Mouse (Mus musculus) stomach, postnatal 0 days (tissue): ENCODE data around the gene Lmx1a. TPM values are rescaled to one million over a fixed set of nuclear protein-coding genes. Genes with fewer than 3 reads are reported as not detected.

Source experiments
- ATAC-seq: fragments of 200-750 bp; cut with Nextera tagmentation; 2 replicates; pipeline ENCODE4 v1.8.0; 2017; ENCODE audit not compliant: low FRiP score, low TSS enrichment
- DNase-seq: peaks from one replicate; pipeline ENCODE4 v3.0.0-alpha.2; 2016; ENCODE audit warnings: low spot score
- H3K27ac ChIP-seq: fragments of 300-500 bp; sonication (generic); replicated peaks from 2 replicates; pipeline ENCODE4 v1.5.1; 2014; ENCODE audit warnings: mild to moderate bottlenecking, control low read depth
- H3K27me3 ChIP-seq: fragments of 300-500 bp; sonication (generic); 2 replicates; pipeline ENCODE4 v1.6.1; 2014; ENCODE audit warnings: low read length; ENCODE audit not compliant: control insufficient read depth, insufficient read depth
- H3K36me3 ChIP-seq: fragments of 300-500 bp; sonication (generic); 2 replicates; pipeline ENCODE4 v1.6.1; 2014; ENCODE audit warnings: low read length, mixed read lengths; ENCODE audit not compliant: control insufficient read depth, insufficient read depth
- H3K4me1 ChIP-seq: fragments of 300-500 bp; sonication (generic); replicated peaks from 2 replicates; pipeline ENCODE4 v1.6.1; 2014; ENCODE audit warnings: antibody characterized with exemption; ENCODE audit not compliant: control insufficient read depth, insufficient read depth
- H3K4me2 ChIP-seq: fragments of 300-500 bp; sonication (generic); replicated peaks from 2 replicates; pipeline ENCODE4 v1.6.1; 2014; ENCODE audit warnings: low read depth, mild to moderate bottlenecking, control low read depth, moderate library complexity
- H3K4me3 ChIP-seq: fragments of 300-500 bp; sonication (generic); 2 replicates; pipeline ENCODE4 v1.5.1; 2014; ENCODE audit warnings: low read depth, low read length, control low read depth
- H3K9ac ChIP-seq: fragments of 300-500 bp; sonication (generic); 2 replicates; pipeline ENCODE4 v1.6.1; 2014; ENCODE audit warnings: mild to moderate bottlenecking, low read length, control low read depth, mixed read lengths
- H3K9me3 ChIP-seq: fragments of 300-500 bp; sonication (generic); 2 replicates; pipeline ENCODE4 v1.6.1; 2016; ENCODE audit warnings: low read length; ENCODE audit not compliant: control insufficient read depth
- CTCF ChIP-seq: IDR thresholded peaks from 2 replicates; pipeline ENCODE4 v1.5.1; 2016; ENCODE audit warnings: antibody characterized with exemption, low read depth, mild to moderate bottlenecking, moderate library complexity
- EP300 ChIP-seq: optimal IDR thresholded peaks from 2 replicates; pipeline ENCODE3; 2016; ENCODE audit warnings: antibody characterized with exemption
- WGBS: fragments of 180-500 bp; shearing (Covaris S2); extraction: QIAGEN DNeasy Blood & Tissue Kit; methylation state at CpG from one replicate; pipeline ENCODE4 v1.1.7; 2014; 5-methylcytosine and 5-hydroxymethylcytosine counted together
- polyA plus RNA-seq: library from polyadenylated mRNA; unstranded; fragments of >200 nt; fragmentation: Nextera tagmentation; extraction: Ambion mirVana; gene quantifications from 2 replicates; pipeline ENCODE4 v1.2.1, GENCODE M21; 2015

The Lmx1a gene
- polyA plus RNA-seq, 1 experiment from 2014 or later, result not detected

GRCm38 (mm10) chr1:167700221-167700620 lies 11.2 kb downstream of the Lmx1a start:
- 33% methylated on average over 7 of the region's 7 CpGs for WGBS
- Histone ChIP-seq H3K9me3 (no peaks in the 10 kb centered on the region), H3K4me1 (no peaks in the 10 kb centered on the region), H3K27me3 (peaks cover 2% of the 10 kb centered on the region; the same call in 1 of the 2 replicates), H3K4me2 (no peak overlapping the region), H3K36me3 (no peaks in the 10 kb centered on the region), H3K27ac (no peak overlapping the region), H3K9ac (no peak overlapping the region), H3K4me3 (no peak overlapping the region)
- DNase-seq (peak; percentile 12), ATAC-seq (no peak)
- TF ChIP-seq CTCF (no peak), EP300 (no peak)

GRCm38 (mm10) chr1:167705527-167705926 lies 16.5 kb downstream of the Lmx1a start:
- Histone ChIP-seq H3K36me3 (no peaks in the 10 kb centered on the region), H3K9ac (no peak overlapping the region), H3K27me3 (no peaks in the 10 kb centered on the region), H3K4me3 (no peak overlapping the region), H3K27ac (no peak overlapping the region), H3K4me1 (no peaks in the 10 kb centered on the region), H3K9me3 (no peaks in the 10 kb centered on the region), H3K4me2 (no peak overlapping the region)
- peak; percentile 8 for DNase-seq
- no peak for ATAC-seq
- 0 out of 2 replicates have a peak, but pooled peaks have one; percentile 6 for TF ChIP-seq CTCF
- TF ChIP-seq EP300, result no peak
- WGBS, result 81% methylated on average over 7 of the region's 7 CpGs

- no peak for TF ChIP-seq CTCF
- TF ChIP-seq EP300, result no peak
These were observed 19.7 kb downstream of the Lmx1a start for GRCm38 (mm10) chr1:167708761-167709160.

GRCm38 (mm10) chr1:167715730-167716341 lies 26.8 kb downstream of the Lmx1a start:
- ATAC-seq (no peak), DNase-seq (no peak)
- Histone ChIP-seq H3K4me1 (no peaks in the 10 kb centered on the region), H3K27me3 (no peaks in the 10 kb centered on the region), H3K36me3 (no peaks in the 10 kb centered on the region), H3K9me3 (no peaks in the 10 kb centered on the region), H3K4me2 (no peak overlapping the region), H3K4me3 (no peak overlapping the region), H3K9ac (no peak overlapping the region), H3K27ac (no peak overlapping the region)
- TF ChIP-seq CTCF (no peak), EP300 (no peak)
- 72% methylated on average over 6 of the region's 6 CpGs for WGBS

More at GRCm38 (mm10) chr1:167708761-167709160, 19.7 kb downstream of the Lmx1a start:
- no peaks in the 10 kb centered on the region for H3K36me3 ChIP-seq
- H3K27ac ChIP-seq, result no peak overlapping the region
- no peak overlapping the region for H3K4me2 ChIP-seq
- H3K4me3 ChIP-seq, result no peak overlapping the region
- H3K9ac ChIP-seq, result no peak overlapping the region
- WGBS, result 48% methylated on average over 5 of the region's 5 CpGs
- no peaks in the 10 kb centered on the region for H3K4me1 ChIP-seq
- ATAC-seq (no peak), DNase-seq (peak; percentile 7)
- H3K27me3 ChIP-seq, result no peaks in the 10 kb centered on the region
- no peaks in the 10 kb centered on the region for H3K9me3 ChIP-seq

GRCm38 (mm10) chr1:167734471-167734870 lies 45.4 kb downstream of the Lmx1a start:
- no peak for ATAC-seq
- Histone ChIP-seq H3K36me3 (no peaks in the 10 kb centered on the region), H3K9me3 (no peaks in the 10 kb centered on the region), H3K27ac (no peak overlapping the region), H3K4me3 (no peak overlapping the region), H3K4me2 (no peak overlapping the region), H3K4me1 (no peaks in the 10 kb centered on the region), H3K27me3 (no peaks in the 10 kb centered on the region), H3K9ac (no peak overlapping the region)
- 9% methylated on average over 6 of the region's 6 CpGs for WGBS
- no peak for DNase-seq
- no peak for TF ChIP-seq EP300
- TF ChIP-seq CTCF, result no peak

- H3K27ac ChIP-seq, result no peak overlapping the region
- H3K9me3 ChIP-seq, result no peaks in the 10 kb centered on the region
These were observed 47.8 kb downstream of the Lmx1a start for GRCm38 (mm10) chr1:167736793-167737192.

More at GRCm38 (mm10) chr1:167736793-167737192, 47.8 kb downstream of the Lmx1a start:
- Histone ChIP-seq H3K4me2 (no peak overlapping the region), H3K9ac (no peak overlapping the region), H3K36me3 (no peaks in the 10 kb centered on the region), H3K4me1 (no peaks in the 10 kb centered on the region), H3K27me3 (no peaks in the 10 kb centered on the region), H3K4me3 (no peak overlapping the region)
- DNase-seq (no peak), ATAC-seq (no peak)
- TF ChIP-seq CTCF, result no peak
- TF ChIP-seq EP300, result no peak
- 81% methylated on average over 3 of the region's 3 CpGs for WGBS
